Mouse (Mus musculus) G1E-ER4 (cell line): Measurements from ENCODE around the gene Mroh2a. TPM values are rescaled to one million over a fixed set of nuclear protein-coding genes. Genes with fewer than 3 reads are reported as not detected.

Source experiments
- GATA1 ChIP-seq: IDR thresholded peaks from one replicate; pipeline ENCODE4 v1.8.0; 2012; ENCODE audit warnings: low read length, inconsistent platforms
- polyA plus RNA-seq: library from polyadenylated mRNA; stranded (reverse); fragments of >175 nt; gene quantifications from 2 replicates; pipeline ENCODE4 v1.2.3, GENCODE M21; 2012

Mroh2a gene
- polyA plus RNA-seq, 1 experiment = not detected

DNA sequence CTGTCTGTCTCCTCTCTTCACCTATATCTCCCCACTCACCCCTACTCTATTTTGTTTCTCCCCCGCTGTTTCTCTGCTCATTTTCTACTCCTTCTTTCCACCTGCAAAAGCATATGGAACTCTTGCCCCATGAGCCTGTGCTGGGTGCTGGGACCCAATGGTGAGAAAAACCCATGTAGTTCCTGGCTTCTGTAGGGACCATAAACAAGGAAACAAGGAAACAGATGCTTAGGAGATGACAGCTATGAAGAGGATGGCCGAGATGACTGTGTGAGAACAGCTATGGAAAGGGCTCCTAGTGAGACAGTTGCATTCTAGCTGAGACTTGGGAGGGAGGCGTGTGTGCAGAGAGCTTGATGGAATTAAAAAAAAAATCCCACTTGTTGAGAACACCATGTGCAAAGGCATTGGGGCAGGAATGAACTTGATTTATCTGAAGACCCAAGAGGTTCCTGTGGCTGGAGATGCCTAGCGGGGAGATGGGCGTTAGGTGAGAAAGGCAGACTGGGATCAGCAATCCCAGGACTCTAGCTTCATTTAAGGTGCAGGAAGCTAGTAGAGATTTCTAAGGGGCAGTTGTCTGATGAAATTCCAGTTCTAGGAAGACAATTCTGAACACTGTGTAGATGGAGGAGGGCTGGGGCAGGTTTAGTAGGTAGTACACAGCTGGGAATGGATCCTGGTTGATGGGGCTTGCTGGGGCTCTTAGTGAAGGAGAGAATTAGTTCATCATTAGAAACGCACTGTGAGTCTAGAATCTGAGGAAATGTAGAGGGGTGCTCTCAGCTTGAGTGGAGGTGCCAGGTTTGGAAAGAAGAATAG lies 4.4 kb downstream of the Mroh2a start:
- no peak for TF ChIP-seq GATA1

DNA sequence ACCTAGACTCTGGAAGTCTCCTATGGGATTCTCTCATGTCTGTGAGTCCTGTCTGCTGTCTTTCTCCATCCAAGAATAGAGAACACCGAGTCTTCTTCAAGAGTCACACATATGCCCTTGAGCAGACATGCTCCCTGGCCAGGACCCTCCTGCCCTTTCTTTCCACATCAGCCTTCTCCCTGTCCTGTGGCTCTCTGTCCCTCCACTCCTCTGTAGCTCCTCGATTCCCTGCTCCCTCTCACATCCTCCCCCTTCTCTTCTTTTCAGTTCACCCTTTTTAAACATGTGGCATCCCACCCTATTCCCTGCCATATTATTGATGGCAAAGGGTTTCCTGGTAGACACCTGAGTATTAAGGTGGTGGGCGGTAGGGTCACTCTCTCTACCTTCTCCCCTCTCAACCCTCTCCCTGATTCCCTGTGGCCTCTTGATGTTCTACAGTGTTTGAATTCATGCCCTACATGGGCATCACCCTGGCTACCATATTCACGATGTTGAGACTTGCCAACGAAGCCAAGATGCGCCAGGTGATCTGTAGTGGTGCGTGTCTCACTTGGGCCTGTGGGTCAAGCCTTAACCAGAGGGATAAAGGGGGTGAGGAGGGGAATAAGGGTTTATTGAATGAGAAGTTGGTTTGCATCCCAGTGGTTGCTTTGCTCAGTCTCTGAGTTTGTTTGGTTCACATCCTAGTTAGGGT lies 5.2 kb downstream of the Mroh2a start:
- TF ChIP-seq GATA1 = no peak

DNA sequence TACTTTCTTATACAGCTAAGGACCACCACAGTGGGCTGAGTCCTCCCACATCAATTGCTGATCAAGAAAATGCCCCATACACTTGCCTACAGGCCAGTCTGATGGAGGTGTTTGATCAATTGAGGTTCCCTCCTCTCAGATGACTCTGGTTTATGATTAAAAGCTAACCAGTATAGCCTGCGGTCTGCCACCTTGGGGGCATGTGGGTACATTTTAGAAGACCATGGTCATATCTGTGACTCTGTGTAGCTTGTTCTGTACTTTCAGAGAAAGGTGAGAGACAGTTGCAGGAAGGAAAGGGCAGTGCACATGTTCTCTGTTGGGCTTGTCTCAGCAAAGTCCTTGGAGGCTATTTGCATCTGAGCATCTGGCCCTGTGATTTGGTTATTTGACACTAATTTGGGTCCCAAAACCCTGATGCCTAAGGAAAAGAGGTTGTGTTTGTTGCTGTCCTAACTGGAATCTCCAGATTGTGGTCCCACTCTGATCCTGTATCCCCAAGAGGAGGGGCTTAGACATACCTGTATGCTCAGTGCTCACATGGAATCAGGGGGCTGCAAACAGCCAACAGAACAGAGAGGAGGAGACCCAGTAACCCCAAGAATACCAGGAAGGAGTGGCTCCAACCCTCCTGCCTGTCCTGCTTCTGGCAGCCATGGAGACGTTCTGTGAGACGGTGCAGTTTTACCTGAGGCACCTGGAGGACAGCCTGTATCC lies 6.0 kb downstream of the Mroh2a start:
- no peak for TF ChIP-seq GATA1

DNA sequence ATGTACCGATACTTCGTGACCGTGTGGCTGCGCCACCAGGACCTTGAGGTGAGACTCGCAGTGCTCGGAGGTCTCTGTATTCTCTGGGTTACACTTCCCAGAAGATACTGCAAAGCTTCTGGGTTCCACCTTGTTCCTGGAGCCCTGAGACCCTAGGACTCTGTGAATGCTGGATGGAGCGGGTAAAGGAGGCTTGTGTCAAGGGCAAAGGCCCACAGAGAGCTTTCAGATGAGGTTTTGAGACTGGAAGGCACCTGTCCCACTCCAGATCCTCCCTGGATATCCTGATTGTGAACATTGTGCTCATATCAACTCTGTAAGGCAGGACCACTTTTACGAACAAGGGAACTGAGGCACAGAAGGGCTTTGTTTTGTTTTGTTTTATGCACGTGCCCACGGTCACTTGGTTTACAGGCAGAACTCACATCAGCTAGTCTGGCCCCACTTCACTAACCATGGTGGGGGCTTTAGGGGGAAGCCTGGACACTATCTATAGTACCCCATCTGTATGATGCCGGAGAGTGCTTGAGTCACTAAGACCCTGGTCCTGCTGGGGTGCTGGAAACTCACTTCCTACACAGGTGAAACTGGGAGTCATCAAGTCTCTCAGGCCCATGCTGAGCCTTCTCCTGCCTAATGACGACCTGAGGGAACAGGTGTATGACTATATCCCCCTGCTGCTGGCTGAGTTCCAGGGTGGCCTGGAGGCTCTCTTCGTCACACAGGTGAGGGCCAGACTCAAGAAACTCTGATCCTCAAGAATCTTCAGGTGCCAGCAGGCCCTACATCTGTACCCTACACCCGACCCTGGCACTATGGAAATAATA lies 6.8 kb downstream of the Mroh2a start:
- TF ChIP-seq GATA1 = no peak

GRCm38 (mm10) chr1:88234248-88234610 lies 7.4 kb downstream of the Mroh2a start:
- TF ChIP-seq GATA1 = no peak

DNA sequence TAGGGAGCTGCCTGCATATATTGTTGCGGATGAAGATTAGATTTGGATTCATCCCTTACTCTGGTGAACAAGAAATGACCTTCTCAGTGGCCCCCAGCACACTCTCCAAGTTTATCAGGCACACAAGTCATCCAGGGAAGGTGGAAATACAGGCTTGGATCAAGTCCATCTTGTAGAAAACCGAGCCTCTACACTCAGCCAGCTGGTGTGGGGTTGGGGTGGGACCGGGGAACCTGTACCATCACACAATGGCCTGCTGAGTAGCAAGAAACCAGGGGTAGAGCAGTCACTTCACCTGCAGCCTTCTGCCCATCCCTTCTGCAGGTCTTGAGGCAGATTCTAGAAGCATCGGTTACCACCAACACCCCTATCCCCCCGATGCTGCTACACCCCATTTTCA lies 7.9 kb downstream of the Mroh2a start:
- TF ChIP-seq GATA1 = no peak

DNA sequence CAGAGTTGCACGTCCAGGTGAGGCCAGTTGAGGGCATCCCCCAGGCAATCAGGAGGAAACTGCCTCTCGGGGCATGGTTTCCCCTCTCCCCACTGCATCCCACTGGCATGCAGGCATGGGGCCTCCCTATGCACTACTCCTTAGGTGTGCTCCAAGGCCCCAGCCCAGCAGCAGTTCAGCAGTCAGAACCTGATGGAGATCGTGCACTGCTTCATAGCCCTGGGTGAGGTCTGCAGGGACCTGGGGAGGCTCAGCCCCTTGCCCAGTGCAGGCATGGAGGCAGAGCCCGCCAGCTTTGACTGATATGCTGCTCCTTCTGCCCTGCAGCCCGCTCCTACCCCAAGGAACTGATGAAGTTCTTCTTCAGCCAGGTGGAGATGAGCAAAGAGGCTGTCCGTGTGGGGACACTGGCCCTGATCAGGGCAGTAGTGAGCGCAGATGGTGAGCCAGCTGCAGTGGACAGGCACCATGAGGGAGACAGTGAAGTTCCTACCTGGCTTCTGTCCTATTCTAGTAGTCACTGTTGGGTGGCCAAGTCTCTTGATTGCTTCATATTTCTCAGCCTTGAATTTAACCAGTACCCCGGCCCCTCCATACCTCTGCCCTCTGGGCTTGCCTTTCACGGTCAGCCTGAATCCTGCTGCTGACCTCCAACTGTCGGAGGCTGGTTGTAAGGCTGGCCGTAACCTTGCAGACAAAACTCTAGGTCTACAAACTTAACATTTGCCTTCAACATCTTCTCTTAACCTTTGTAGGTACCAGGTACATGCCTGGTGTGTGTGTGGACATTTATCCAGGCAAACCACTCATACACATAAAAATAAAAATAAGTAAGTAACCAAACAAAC lies 8.5 kb downstream of the Mroh2a start:
- no peak for TF ChIP-seq GATA1

DNA sequence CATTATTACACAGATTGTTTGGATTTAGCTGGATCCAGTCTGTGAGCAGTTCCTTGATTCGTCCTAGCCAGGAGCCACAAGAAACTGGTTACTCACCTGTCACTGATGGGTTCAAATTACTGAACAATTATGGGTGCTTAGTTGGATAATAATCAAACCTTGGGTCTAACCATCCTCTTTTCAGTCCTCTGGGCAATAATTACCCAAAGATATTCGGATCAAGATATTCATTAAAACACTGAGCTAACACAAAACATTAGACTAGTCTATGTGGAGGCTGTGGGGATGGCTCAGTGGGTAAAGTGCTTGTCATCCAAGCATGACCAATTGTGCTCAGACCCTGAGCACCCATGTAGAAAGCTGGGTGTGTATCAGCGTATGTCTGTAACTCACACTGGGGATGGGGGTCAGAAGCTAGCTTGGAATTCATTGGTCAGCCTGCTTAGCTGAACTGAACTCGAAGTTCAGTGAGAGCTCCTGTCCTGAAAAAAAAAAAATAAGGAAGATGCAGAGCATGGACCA lies 9.2 kb downstream of the Mroh2a start:
- no peak for TF ChIP-seq GATA1

DNA sequence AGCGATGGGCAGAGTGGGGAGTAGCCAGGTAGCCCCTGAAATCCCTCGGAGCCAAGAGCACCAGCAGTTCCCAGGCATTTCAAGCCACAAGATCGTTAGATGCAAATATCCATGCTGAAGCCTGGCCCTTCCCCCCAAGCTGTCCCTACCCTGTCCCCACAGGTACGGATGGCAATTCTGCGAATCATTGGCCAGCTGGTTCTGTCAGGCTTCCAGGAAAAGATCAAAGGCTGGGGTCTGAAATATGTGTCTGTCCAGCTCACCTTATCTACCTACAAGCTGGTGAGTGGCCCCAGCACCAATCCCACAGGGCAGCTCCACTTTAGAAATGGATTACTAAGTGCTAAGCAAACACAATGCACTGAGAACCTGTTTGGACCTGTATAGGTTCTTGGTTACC lies 10.5 kb downstream of the Mroh2a start:
- TF ChIP-seq GATA1 = no peak

DNA sequence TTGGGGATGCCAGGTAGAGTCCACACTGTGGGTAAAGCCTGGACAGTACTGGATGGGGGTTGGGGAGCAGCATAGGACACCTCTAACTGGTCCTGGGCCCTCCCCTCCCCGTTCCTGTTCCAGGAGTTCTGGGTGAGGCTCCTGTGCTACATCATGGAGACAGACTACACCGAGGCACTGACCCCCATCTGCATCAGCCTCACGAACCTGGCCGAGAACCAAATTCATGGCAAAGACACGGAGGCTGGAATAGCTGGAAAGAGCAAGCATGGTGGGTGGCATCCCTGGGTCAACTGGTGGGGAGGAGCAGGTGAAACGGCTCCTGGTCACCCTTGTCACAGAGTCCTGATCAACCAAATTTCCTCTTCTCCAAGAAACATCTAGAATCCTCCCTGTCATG lies 12.0 kb downstream of the Mroh2a start:
- TF ChIP-seq GATA1 = no peak

- TF ChIP-seq GATA1 = no peak
Measured at GRCm38 (mm10) chr1:88240072-88240471, 13.3 kb downstream of the Mroh2a start.

DNA sequence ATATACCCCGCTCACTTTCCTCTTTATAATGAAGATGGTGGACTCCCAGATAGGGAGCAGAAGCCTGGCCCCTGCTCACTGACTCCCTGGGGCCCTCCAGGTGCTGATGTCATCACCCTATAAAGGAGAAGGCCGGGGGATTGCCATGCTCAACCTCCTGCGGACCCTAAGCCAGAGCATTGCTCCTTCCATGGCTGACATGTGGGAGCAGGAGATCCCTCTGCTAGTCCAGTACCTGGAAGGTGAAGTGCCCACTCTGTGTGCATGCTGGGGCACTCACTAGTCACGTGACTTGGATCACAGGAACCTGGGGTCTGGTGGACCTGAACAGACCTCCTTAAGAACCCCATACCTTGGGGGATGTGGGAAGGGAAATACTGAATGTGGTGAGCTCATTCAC lies 13.8 kb downstream of the Mroh2a start:
- TF ChIP-seq GATA1 = no peak

DNA sequence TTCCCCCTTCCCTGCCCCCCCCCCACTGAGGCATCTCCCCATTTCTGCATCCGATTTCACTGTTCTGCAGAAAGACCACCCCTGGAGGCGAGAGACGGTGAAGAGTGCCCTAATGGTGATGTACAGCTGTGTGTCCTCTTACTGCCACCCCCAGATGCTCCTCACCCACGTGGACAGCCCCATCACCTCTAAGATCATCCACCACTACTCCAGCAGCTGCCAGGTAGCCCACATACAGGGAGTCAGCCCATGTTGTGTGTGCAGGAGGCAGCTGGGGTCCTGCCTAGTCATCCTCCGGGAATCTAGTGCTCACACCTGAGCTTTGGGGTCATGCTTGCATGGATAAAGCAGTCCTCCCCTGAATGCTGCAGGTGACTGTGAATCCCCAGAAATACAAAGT lies 17.1 kb downstream of the Mroh2a start:
- TF ChIP-seq GATA1 = no peak

DNA sequence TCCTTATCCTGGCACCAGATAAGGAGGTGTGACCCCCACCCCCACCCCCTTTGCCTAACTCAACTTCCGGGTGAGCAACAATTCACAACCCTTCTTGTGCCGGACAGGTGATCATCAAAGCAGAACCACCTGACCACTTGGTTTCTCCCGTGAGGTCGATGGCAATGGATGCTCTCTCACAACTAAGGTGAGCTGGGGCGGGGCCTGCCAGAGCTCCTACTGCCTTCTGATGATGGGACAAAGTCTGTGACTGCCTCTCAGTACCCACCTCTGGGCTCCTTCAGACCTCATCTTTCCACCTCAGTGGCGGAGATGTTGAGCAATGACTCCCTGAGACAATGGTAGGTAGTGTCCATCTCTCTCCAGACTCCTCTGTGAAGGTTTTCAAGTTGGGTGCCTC lies 19.1 kb downstream of the Mroh2a start:
- no peak for TF ChIP-seq GATA1
